Mouse (Mus musculus) kidney, adult 18-20 months (tissue): ENCODE results near the gene Adh7.

Experiments used
- DNase-seq: peaks from one replicate; pipeline ENCODE4 v3.0.0; 2021

Gene Adh7

DNA sequence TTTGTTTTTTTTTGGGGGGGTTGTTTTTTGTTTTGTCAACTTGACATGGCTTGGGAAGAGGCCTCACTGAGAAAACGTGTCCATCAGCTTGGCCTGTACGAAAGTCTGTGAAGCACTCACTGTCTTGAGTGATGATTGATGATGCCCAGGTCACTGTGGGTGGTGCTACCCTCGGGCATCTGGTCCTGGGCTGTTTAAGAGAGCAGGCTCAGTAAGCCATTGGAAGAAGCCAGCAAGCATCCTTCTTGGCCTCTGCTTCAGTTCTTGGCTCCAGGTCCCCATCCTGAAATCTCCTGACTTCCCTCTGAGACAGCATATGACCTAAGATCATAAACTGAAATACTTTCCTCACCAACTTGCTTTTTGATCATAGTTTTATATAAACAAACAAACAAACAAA, 37.8 kb downstream of the Adh7 start:
- DNase-seq = no peak

DNA sequence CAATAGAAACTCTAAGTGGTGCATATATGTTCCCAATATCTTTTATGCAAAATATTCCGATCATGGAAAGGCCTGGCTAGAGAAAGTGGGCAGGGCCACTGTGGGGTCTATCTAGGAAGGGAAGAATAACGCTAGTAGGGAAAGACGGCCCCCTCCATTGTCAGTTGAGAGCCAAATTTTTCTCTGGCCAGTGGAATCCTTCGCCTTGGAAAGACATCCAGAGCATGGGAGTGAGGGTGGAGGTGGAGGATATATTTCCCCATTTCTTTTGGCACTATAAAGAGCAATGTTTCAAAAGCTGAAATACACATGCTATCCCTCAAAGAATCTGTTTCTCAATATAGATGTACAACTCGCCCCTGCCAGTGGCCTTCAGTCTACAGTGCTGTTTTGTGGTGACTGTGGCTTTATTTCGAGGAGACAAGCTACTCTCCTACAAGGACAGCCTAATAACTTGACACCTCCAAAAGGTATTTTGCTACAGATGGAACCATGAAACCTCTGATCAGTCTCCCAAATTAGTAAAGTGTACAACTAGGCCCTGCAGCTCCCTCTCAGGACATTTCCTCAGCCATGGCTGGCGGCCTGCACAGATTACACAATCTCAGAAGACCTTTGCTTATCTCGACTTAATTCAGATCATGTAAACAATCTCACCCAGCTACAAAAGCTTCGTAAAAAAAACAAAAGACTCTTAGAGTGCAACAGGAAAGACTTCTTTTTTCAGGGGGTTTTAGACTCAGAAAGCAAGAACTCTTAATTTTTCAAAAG, 38.4 kb downstream of the Adh7 start:
- DNase-seq = no peak

DNA sequence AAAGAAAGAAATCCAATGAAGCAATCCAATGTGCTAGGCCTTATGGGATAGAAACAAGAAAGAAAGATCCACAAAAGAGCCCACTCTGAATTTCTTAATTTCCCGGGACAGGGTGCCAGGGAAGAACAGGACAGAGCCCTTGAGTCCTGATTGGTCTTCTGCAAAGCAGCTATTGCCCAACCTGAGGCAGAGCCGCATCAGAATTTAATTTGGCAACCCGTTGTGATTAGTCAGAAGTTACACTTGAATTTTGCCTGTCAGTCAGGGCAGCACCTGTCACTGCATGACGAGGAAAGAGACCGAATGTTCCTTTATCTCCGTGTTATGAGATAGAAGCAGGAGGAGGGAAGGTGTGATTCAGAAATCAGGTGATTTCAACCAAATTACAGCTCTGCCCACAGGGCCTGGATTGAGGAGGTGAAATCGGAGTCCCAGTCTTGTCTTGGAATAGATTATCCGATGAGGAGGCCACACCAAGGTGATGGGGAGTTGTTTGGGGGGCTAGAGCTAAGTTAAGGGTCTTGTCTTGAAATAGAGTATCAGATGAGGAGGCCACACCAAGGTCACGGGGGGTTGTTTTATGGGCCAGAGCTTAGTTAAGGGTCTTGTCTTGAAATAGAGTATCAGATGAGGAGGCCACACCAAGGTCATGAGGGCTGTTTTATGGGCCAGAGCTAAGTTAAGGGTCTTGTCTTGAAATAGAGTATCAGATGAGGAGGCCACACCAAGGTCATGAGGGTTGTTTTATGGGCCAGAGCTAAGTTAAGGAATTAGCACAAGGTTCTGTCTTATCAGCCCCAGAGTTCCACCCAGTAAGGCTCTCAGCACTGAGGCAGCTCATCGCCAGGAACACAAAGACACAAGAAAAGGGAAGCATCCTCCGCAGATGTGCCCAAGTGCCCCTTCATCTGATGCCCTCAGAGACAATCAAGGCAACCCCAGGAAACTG, 43.4 kb downstream of the Adh7 start, which contains the start of gene Adh1:
Gene Adh1 (plus strand): TSS at position 271 of the 949 bp plus-strand sequence.
- DNase-seq = no peak

DNA sequence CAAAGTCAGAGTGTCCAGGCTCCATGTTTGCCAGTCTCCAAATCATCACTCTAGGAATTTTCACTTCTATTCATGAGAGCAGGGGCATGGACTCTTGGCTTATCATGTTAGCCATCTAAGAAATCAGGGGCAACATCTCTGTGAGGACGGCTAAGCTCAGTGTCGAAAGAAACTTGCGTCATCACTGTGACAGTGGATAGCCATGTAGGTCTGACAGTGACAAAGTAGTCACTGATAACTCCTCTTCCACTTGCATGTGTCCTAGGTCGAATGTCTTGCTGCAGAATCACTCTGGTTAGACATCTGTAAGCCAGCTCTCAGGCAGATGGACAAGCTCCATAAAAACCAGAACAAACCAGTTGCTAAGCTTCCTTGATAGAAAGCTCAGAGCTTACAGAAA, 45.0 kb downstream of the Adh7 start:
- no peak for DNase-seq

DNA sequence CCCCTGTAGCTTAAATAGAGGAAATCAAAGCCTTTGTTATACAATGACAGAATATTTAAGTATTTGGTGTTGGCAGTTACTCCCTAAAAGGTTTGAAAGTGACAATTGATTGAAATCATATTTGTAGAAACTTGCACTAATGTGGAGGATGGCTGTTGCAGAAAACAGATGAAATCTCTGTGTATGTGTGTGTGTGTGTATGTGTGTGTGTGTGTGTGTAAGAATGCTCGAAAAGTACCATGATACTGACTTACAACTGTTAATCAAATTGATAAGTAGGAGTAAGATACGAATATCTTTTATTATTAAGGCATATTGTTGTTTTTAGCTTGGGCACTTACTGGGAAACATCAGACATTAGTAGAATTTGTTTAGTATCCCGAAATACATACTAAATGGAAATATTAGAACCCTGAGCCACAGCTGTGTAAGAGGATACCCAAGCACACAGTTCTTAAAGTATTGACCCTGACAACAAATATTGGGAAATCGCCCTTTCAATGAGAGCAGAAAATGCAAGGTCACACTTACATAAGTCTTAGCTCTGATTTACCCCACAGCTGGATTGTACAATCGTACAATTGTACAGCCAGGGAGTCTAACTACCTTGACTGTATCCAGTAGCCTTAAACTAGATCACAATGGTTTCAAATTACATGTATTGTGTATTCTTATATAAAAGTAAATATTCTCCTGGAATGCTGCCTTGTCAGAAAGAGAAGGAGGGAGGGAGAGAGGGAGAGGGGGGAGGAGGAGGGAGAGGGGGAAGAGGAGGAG, 45.8 kb downstream of the Adh7 start:
- no peak for DNase-seq

DNA sequence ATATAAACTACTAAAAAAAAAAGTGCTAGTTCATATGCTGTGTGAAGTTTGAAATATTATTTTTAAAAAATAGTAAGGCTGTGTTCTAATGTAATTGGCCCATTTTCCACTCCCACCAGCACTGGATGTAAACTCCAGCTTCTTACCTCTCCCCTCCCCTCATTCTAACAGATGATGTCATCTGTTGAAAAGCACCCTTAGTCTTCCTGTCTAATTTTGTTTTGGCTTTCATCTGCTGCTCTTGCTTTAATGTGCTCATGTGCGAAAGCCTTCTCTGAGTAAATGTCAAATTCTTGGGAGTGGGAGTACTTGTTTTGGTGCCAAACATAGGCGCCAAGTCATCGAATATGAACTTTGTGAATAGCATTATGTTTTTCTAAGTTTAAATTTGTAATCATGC, 47.1 kb downstream of the Adh7 start:
- DNase-seq = no peak

DNA sequence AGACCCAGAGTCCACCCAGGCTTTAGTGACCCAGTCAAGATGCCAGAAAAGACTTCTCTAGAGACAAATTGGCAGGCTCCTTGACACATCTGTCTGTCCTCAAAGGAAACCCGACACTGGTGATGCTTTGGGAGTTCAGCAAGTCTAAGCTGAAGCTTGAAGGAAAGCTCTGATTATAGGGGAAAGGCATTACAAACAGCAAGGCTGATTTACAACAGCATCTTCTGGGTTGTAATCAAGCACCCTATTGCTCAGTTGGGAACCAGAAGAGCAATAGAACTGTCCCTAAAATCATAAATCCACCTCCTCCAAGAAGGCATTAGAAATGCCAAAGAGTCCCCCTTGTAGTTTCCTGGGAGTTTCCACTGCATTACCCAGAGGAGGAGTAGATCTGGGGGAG, 52.9 kb downstream of the Adh7 start:
- DNase-seq = no peak

DNA sequence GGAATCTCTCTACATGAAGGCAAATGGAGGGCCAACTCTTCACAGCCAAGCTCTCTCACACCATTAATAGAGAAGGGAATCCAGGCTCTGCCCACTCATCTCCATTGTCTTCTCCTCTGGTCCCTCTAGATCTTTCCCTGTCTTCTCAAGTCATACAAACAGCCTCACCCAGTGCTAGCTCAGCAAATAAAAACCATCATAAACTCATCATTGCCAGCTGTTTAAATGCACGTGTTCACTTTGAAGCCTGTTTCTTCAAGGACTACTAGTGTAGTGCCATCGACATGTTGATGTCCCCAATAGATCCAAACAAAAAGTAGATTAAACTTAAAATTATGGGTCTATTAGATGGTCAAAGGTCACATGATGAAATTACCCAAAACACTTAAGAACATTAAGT, 53.7 kb downstream of the Adh7 start:
- DNase-seq = no peak

DNA sequence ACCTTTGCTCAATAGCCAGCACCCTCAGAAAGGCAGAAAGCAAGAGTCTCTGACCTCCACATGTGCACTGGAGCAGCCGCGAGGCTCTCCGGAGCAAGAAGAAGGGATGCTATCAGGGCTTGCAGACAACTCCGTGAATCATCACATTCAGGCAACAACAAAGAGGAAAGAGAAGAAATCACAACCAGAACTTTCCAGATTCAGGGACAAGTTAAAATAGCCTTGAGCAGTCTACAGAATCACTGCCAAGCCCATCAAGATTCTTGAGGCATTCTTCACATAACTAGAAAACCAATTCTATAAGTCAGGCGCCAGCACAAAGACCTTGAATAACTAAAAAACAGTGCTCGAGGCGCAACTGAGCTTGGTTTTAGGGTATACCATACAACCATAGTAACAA, 55.5 kb downstream of the Adh7 start:
- no peak for DNase-seq

DNA sequence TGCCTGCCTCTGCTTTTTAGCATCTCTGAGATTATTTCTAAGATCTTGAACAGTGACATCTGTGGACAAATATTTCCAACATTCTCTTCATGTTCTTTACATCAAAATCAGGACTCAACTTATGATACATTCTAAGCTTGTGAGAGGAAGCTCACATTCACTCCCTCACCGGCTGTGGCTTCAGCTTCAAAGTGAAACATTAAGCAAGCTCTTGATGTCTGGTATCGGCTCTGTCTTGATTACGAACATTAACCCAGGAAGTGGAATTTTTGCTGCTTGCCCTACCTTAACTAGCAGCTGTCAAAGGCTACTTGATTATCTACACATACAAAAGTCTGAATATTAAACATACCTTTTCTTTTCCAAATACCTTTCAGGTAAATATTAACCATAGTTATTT, 57.5 kb downstream of the Adh7 start:
- DNase-seq = no peak

DNA sequence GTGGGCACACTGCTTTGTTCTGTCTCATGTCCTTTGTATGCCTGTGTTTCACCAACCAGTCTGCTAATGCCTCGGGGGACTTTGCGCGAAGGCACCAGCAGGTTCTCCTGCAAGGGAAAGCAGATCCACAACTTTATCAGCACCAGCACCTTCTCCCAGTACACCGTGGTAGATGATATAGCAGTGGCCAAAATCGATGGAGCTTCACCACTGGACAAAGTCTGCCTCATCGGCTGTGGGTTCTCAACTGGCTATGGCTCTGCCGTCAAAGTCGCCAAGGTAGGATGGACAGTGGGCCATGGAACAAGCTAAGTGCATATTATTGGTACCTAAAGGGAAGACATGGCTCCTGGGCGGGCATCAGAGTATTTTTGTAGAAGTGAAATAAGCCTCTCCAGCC, 65.0 kb downstream of the Adh7 start:
- DNase-seq = no peak
